Mouse (Mus musculus): ENCODE results near the gene Slc17a4.

DNA sequence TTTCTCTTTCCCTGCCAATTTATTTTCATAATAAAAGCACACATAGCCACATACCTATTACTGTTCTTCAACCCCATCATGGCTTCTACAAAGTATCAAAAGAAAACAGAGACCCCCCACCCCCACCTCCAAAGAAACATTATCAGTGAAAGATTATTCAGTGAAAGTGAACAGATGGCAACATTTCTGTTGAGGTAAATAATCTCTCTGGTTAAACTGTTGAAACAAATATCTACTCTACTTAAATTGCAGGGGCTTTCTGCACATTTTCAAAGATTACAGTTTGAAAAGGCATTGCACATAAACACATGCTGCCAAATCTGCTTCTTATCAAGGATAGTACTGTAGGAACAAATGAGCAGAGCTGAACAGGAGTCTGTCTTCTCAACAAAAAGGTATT, 53.0 kb downstream of the Slc17a4 start:
- TF ChIP-seq POLR2A (IDR thresholded peaks at IDR 0.05; ENCODE audit: borderline replicate concordance, extremely low read depth, low read depth, low read length) (no peak), CTCF (IDR thresholded peaks at IDR 0.05; ENCODE audit: insufficient read depth, low read length) (no peak)
